Mouse (Mus musculus) lung, adult 2 months (tissue): Measurements from ENCODE around the gene 2310034G01Rik. TPM values are rescaled to one million over a fixed set of nuclear protein-coding genes. Genes with fewer than 3 reads are reported as not detected.
A peak's percentile ranks its signal among the peaks of the same experiment; 100 is the strongest.

Source experiments
- DNase-seq: peaks from one replicate; pipeline ENCODE4 v3.0.0; 2022
- H3K4me1 ChIP-seq: fragments of 200-500 bp; 2 replicates; pipeline ENCODE4 v1.6.1; 2011; ENCODE audit warnings: low read length; ENCODE audit not compliant: control insufficient read depth, insufficient read depth
- H3K4me3 ChIP-seq: fragments of 200-500 bp; replicated peaks from 2 replicates; pipeline ENCODE3; 2011; ENCODE audit warnings: low read depth, mild to moderate bottlenecking, control low read depth, low read length; ENCODE audit errors: extremely low read depth
- CTCF ChIP-seq: fragments of 200-500 bp; IDR thresholded peaks from 2 replicates; pipeline ENCODE4 v1.5.1; 2011; ENCODE audit warnings: mild to moderate bottlenecking, low read length, control low read depth; ENCODE audit not compliant: insufficient read depth
- POLR2A ChIP-seq: fragments of 200-500 bp; IDR thresholded peaks from 2 replicates; pipeline ENCODE4 v1.6.1; 2011; ENCODE audit warnings: low read depth, mild to moderate bottlenecking, control low read depth, low read length, borderline replicate concordance; ENCODE audit errors: extremely low read depth
- WGBS: fragments of 180-500 bp; shearing (Covaris S2); methylation state at CpG from one replicate; pipeline ENCODE4 v1.1.7; 2018; 5-methylcytosine and 5-hydroxymethylcytosine counted together
- polyA plus RNA-seq: library from polyadenylated mRNA; depleted of rRNA; stranded (reverse); fragments of >200 nt; gene quantifications from 2 replicates; pipeline ENCODE4 v1.2.3, GENCODE M21; 2012; rRNA removed

Gene 2310034G01Rik
- polyA plus RNA-seq: 6.8 and 10.1 TPM in 2 replicates

DNA sequence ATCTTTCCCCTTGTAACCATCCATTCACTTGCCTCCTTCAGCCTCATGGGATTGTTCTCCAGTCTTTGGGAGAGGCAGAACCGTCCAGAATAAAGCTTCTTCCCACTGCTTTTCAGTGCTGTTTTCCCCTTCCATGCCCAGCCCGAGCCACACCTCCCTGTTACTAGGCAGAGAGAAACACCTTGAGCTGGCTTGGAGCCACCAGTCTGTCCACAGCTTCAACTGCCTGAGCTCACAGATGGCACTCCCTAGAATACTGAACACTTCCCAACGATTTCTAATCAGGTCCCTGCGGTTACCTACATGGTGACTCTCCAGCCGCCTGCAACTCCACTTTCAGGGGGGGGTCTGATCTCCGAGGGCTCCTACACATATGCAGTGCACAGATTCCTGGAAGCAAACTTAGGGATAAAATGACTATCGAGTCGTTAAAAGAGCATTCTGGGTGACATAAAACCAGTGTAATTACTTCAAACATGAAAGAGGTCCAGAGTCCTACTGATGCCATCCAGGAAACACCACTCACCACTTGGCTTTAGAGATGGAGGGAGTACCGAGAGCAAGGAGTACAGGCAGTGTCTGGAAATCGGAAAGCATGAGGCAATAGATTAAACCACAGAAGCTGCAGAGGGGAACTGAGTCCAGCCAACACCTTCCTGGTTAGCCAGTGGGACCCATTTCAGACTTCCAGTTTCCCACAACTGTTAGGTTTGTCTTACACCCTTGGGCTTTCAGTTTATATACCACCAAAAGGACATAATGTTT lies at the start of gene 2310034G01Rik:
Gene 2310034G01Rik, minus strand, starts transcription at position 135 of the 765 bp plus-strand sequence.
- peak; percentile 40 for DNase-seq
- 48% methylated on average over 10 of the region's 10 CpGs for WGBS
- peaks cover 3% of the 10 kb centered on the region; the same call in 1 of the 2 replicates for H3K4me1 ChIP-seq
- H3K4me3 ChIP-seq: peak within 1 kb of the TSS; percentile 56
- TF ChIP-seq POLR2A: no peak
- TF ChIP-seq CTCF: no peak

- peaks cover 10% of the 10 kb centered on the region for H3K4me1 ChIP-seq
- DNase-seq: peak; percentile 38
- no peak overlapping the region for H3K4me3 ChIP-seq
- 64% methylated on average over 7 of the region's 7 CpGs for WGBS
- TF ChIP-seq POLR2A: no peak
- TF ChIP-seq CTCF: no peak
These were observed 49.8 kb upstream of the 2310034G01Rik start for GRCm38 (mm10) chr19:46399886-46400285.

DNA sequence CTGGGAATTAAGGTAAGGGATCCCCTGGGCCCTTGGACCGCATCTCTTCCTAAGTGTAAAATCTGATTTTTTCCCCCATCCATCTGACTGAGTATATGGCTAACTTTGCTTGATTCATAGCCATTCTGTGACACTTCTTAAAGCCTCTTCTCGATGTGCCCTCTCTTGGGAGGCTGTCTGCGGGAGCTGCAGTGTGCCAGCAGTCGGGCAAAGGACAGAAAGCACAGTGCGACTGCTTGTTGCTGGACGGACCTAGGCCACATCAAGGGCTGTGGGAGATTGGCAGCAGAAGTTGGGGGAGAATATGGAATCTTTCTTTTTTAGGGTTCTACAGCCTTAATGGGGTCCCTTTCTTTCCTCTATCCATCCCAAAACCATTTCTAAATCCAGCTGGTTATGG lies 49.3 kb upstream of the 2310034G01Rik start:
- peaks cover 14% of the 10 kb centered on the region for H3K4me1 ChIP-seq
- 70% methylated on average over 6 of the region's 6 CpGs for WGBS
- no peak overlapping the region for H3K4me3 ChIP-seq
- DNase-seq: no peak
- no peak for TF ChIP-seq POLR2A
- no peak for TF ChIP-seq CTCF

GRCm38 (mm10) chr19:46398401-46398800 lies 48.3 kb upstream of the 2310034G01Rik start:
- H3K4me1 ChIP-seq: peaks cover 20% of the 10 kb centered on the region
- TF ChIP-seq POLR2A (no peak), CTCF (no peak)
- 49% methylated on average over 3 of the region's 3 CpGs for WGBS
- H3K4me3 ChIP-seq: no peak overlapping the region
- DNase-seq: no peak

GRCm38 (mm10) chr19:46397436-46398001 lies 47.4 kb upstream of the 2310034G01Rik start:
- DNase-seq: no peak
- H3K4me1 ChIP-seq: peaks cover 20% of the 10 kb centered on the region
- H3K4me3 ChIP-seq: peak overlapping the region; percentile 81
- 5% methylated on average over 19 of the region's 19 CpGs for WGBS
- no peak for TF ChIP-seq POLR2A
- no peak for TF ChIP-seq CTCF

DNA sequence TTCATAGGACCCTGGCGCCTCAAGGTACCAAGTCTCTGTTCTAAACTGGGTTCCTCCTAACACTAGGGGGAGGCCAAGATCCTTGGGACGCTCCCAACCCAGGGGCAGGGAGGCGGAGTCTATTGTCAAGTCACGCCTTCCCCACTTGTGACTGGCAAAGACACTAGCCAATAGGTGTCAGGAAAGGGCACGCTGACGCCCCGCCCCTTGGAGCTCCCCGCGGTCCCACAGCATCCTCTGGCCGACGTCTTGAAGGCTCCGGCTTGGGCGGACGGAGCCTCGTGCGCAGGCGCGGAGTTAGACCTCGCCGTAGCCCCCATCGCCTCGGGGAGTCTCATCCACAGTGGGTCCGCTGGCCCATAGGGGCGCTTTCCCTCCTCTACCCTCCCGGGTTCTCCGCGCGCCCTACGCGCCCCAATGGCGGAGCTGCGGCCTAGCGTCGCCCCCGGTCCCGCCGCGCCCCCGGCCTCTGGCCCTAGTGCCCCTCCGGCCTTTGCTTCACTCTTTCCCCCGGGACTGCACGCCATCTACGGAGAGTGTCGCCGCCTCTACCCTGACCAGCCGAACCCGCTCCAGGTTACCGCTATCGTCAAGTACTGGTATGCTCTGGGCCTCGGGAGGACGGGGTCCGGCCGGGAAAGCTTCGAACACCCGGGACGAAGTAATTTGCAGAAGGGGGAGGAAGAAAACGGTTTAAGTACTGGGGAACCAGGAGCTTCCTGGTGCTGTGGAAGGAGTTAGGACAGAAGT lies 46.8 kb upstream of the 2310034G01Rik start, which contains the start of gene Sufu:
Gene Sufu, plus strand, starts transcription at position 211 of the 750 bp plus-strand sequence.
- Histone ChIP-seq H3K4me3 (peak within 1 kb of the TSS; percentile 96), H3K4me1 (peaks cover 22% of the 10 kb centered on the region)
- peak; percentile 98 for DNase-seq
- TF ChIP-seq CTCF (peak; percentile 82), POLR2A (peak; percentile 77; the same call in 1 of the 2 replicates)
- WGBS: under 1% methylated on average over 57 of the region's 57 CpGs

GRCm38 (mm10) chr19:46396109-46396508 lies 46.0 kb upstream of the 2310034G01Rik start:
- Histone ChIP-seq H3K4me3 (no peak overlapping the region), H3K4me1 (peaks cover 22% of the 10 kb centered on the region)
- WGBS: 9% methylated on average over 8 of the region's 8 CpGs
- TF ChIP-seq POLR2A (no peak), CTCF (no peak)
- no peak for DNase-seq

GRCm38 (mm10) chr19:46395109-46396009 lies 45.3 kb upstream of the 2310034G01Rik start, which contains the start of gene Actr1a:
Gene Actr1a (minus strand): TSS chr19:46395748.
- peaks cover 25% of the 10 kb centered on the region for H3K4me1 ChIP-seq
- under 1% methylated on average over 51 of the region's 51 CpGs for WGBS
- TF ChIP-seq POLR2A (peak; percentile 98), CTCF (no peak)
- H3K4me3 ChIP-seq: peak within 1 kb of the TSS; percentile 96
- DNase-seq: peak; percentile 94
